Mouse (Mus musculus) gastrocnemius, postnatal 36 days (tissue): ENCODE results near the gene Olfr372. TPM values are rescaled to one million over a fixed set of nuclear protein-coding genes. Genes with fewer than 3 reads are reported as not detected.
"Not testable (repeated sequence)": the region's sequence is repeated elsewhere in the genome, so short reads cannot be mapped to it uniquely, and the experiment has no call there.

ENCODE experiments used
- DNase-seq, 2 experiments: peaks; one replicate each; pipeline ENCODE4 v3.0.0; 2022
- intact Hi-C: fragments of 180-260 bp; cut with DNase I; formaldehyde crosslinking; loops from one replicate; pipeline ENCODE4 v1.15.1; 2025
- long read RNA-seq, 2 experiments: library from polyadenylated mRNA; stranded (forward); transcript quantifications; one replicate each; pipeline ENCODE4 v2.0.0; 2021
- total RNA-seq, 2 experiments: library from RNA; stranded (reverse); gene quantifications; 2 replicates each; pipeline ENCODE4 v1.2.3; 2021

The Olfr372 gene
- not detected for total RNA-seq
- long read RNA-seq, experiment 1, result 0 reads
- long read RNA-seq, experiment 2, result 0 reads

DNA sequence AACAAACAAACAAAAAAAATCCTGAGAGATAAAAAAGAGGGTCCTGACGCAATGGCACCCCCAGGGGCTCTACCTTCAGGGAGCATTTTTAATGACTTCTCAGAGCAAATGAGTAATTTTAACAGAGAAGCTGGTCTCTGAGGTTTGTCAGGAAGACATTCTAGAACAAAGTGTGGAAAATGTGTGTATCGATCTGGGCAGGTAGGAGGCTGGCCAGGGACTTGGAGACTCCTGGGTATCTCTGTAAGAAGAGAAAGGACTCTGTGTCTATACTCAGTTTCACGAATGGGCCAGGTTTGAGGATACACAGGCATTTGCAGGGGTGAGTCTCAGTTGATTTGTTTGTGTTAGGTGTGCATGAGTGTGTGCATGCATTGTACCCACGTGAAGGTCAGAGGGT, at the start of gene Olfr372:
Gene Olfr372, plus strand, starts transcription at position 301 of the 400 bp plus-strand sequence.
- DNase-seq, intact Hi-C loops: not testable (repeated sequence)

DNA sequence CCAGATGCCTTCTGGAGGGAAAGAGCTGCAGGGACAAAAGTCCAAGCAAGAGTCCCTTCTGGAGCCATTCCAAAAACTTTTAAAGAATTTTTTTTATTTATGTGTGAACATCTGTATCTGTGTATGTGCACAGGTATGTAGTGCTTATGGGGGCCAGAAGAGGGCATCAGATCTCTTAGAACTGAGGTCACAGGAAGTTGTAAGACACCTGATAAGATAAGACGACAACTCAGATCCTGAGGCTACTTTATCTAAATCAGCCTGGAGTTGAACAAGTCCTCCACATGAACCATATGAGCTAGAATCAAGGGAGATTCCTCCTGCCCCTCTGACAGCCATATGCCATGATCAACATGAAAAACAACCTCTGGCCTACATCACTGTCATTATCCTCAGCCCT, 41.6 kb upstream of the Olfr372 start:
- DNase-seq, result no peak

DNA sequence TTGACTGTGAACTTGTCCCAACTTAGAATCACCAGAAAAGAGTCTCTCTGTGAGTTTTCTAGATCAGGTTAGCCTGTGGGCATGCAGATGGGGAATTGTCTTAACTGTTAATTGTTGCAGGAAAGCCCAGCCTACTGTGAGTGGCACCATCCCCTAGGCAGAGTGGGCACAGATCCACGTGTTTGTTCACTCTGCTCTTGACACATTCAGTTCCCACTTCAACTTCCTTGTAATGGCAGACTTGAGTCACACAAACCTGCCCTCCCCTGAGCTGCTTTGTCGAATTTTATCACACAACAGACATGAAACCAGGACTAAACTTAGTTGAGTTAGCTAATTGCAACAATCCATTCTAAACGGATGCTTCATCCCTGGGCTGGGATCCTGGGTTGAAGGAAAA, 40.8 kb upstream of the Olfr372 start:
- intact Hi-C loops, result no loop called here
- DNase-seq, result no peak

More for the DNA sequence above, 41.6 kb upstream of the Olfr372 start:
- intact Hi-C loops, result no loop called here

DNA sequence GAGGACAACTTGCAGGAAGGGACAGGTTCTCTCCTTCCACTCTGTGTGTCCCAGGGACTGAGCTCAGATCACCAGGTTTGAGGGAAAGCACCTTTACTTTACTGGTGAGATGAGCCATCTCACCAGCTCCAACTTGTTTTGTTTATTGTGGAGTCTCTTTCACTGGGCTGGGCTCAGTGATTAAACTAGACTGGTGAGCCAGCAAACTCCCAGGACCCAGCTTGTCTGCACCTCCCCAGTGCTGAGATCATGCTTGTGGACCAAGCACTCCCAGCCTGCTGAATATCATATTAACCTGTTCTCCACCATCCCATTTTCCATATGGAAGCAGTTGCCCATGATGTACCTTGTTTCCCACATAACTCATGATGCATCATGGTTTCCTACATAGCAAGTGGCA, 38.1 kb upstream of the Olfr372 start:
- DNase-seq, result no peak

GRCm38 (mm10) chr8:72005912-72006311, 35.1 kb upstream of the Olfr372 start:
- DNase-seq, result no peak
- intact Hi-C loops, result no loop called here

More for the DNA sequence above, 38.1 kb upstream of the Olfr372 start:
- intact Hi-C loops, result loop anchor here (2.0 kb wide), 1 partner anchor 96 kb away; no protein-coding TSS in a partner anchor

- intact Hi-C loops, result no loop called here
- no peak for DNase-seq
Observed at GRCm38 (mm10) chr8:72006763-72007162, 34.3 kb upstream of the Olfr372 start.

DNA sequence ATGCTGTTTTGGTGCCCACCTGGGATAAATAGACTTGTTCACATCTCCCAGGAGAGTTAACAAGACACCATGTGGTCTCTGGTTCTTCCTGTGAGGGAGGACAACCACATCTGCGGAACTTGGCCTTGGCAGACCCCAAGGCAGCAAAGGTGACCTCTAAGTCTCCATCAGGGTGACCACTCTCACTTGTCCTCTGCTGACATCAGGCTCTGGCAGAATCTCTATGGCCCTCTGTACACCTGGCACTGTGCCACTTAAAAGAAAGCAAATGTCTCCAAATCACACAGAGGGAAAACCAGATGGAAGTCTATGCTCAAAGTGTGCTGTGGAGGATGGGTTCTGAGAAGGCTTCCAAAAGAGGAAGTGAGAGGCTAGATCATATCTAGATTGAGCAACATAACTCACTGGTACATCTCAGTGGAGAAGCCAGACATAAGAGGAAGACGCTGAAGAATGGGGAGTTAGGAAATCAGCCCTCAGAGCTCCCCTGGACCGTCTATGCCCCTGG, 32.8 kb upstream of the Olfr372 start:
- intact Hi-C loops, result no loop called here
- no peak for DNase-seq

GRCm38 (mm10) chr8:72009473-72009872, 31.5 kb upstream of the Olfr372 start, which contains the start of gene Cyp4f18:
Gene Cyp4f18, minus strand, starts transcription at chr8:72009626.
- intact Hi-C loops, result no loop called here
- DNase-seq, result no peak

GRCm38 (mm10) chr8:72013506-72014228, 27.4 kb upstream of the Olfr372 start:
- intact Hi-C loops, DNase-seq: not testable (repeated sequence)

GRCm38 (mm10) chr8:72017339-72017738, 23.7 kb upstream of the Olfr372 start:
- intact Hi-C loops, DNase-seq: not testable (repeated sequence)

DNA sequence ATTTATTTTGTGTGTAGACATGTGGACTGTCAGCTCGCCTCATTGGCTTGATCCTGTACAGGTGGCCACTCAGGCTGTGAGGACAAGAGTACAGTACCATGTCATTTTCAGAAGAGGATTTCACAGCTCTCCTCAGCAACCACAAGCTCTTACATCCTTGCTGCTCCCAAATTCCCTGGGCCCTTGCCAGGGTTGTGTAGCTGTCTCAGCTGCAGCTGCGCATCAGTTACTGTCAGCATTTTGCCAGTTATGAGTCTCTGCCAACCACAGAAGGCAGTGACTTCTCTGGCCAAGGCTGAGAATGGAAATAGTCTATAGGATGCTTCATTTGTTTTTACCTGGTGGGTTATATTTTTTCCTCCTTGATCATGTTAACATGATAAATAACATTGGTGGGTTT, 22.9 kb upstream of the Olfr372 start:
- intact Hi-C loops, result no loop called here
- peak in 1 of 2 experiments; percentile 12 for DNase-seq

DNA sequence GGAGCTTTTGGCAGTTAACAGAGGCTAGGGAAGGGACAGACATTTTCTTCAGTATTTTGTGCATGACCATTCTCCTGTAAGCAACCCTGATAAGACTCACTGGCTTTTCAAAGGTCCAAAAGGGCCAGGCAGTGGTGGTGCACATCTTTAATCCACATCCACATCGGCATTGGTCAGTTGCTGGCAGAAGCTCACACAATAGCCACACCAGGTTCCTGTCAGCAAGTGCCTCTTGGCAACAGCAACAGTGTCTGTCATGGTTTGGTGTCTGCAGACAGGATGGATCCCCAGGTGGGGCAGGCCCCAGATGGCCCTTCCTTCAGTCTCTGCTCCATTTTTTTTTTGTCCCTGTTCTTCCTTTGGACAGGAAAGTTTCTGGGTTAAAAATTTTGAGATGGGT, 22.0 kb upstream of the Olfr372 start:
- intact Hi-C loops, DNase-seq: not testable (repeated sequence)

GRCm38 (mm10) chr8:72019816-72020215, 21.2 kb upstream of the Olfr372 start:
- no peak for DNase-seq
- intact Hi-C loops, result no loop called here

GRCm38 (mm10) chr8:72024886-72025285, 16.1 kb upstream of the Olfr372 start:
- DNase-seq, intact Hi-C loops: not testable (repeated sequence)

- intact Hi-C loops, result not testable (repeated sequence)
- peak in 1 of 2 experiments; percentile 27 for DNase-seq
Observed at GRCm38 (mm10) chr8:72032926-72033325, 8.1 kb upstream of the Olfr372 start.

GRCm38 (mm10) chr8:72042493-72042892, 1.5 kb downstream of the Olfr372 start:
- intact Hi-C loops, result no loop called here
- no peak for DNase-seq

GRCm38 (mm10) chr8:72054633-72055032, 13.6 kb downstream of the Olfr372 start:
- intact Hi-C loops, DNase-seq: not testable (repeated sequence)

DNA sequence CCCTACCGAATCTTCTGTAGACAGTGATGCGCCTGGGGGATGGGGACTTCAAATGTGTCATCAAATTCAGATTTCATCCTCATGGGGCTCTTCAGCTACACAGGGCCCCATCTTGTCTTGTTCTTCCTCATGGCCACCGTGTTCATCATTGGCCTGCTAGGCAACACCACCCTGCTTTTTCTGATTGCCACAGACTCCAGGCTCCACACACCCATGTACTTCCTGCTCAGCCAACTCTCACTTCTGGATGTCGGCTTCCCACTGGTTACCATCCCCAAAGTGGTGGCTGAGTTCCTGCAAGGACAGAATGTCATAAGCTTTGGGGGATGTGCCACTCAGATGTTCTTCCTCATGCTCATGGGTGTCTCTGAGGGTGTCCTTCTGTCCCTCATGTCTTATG, 16.6 kb downstream of the Olfr372 start:
- intact Hi-C loops, DNase-seq: not testable (repeated sequence)

DNA sequence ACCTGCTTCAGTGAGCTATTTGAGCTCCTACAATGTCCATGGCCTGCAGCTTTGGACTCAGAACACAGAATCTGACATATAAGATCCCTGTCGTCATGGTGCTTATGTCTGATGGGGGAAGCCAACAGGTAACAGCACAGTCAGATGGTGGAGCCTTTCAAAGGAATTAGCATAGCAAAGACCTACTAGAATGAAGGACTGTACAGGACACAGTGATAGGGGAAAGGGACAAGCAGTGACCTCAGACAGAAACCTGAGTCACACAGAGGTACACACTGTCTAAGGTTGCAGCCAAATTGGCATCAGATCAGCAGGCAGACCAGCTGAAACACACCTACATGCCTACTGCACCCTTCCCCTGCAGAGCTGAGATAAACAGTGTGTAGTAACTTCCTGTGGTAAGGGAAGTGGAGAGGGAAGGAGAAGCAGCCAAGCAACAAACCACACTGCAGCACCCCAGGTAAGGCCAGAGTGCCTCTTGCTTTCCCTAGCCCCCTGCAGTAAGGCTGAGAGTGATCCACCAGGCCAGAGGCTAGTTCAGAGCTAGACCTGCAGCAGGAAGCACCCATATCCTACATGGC, 25.9 kb downstream of the Olfr372 start:
- intact Hi-C loops, DNase-seq: not testable (repeated sequence)

GRCm38 (mm10) chr8:72082877-72083276, 41.9 kb downstream of the Olfr372 start, which contains the start of gene Olfr373:
Gene Olfr373, plus strand, starts transcription at chr8:72083177.
- intact Hi-C loops, result not testable (repeated sequence)

DNA sequence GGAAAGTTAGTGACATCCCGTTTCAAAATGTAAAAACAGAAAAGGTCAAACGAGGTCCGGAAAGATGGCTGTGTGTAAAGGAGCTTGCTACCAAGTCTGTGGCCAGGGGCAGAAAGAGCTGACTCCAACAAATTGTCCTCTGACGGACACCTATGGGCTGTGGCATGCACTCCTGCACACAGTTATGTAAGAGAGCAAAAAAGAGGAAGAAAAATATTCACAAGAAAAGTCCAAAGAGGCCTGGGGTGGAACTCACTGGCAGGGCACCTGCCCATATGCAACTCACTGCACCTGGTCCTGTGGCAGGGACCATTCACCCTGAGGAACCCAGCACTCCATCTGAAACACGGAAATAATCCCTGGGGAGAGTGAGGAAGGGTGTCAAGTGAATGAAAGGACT, 43.7 kb downstream of the Olfr372 start:
- no peak for DNase-seq

More at GRCm38 (mm10) chr8:72082877-72083276, 41.9 kb downstream of the Olfr372 start, which contains the start of gene Olfr373:
- not testable (repeated sequence) for DNase-seq

More for the DNA sequence above, 43.7 kb downstream of the Olfr372 start:
- intact Hi-C loops, result no loop called here
